Mouse (Mus musculus): ENCODE data around the gene Zfp341. TPM values are rescaled to one million over a fixed set of nuclear protein-coding genes. Genes with fewer than 3 reads are reported as not detected.

The Zfp341 gene
- polyA plus RNA-seq, 3 experiments from 2014 or later: 0.59 to 0.88 TPM; not detected in 1

GRCm38 (mm10) chr2:154589051-154589450 is 24.0 kb upstream of the Zfp341 start:
- ATAC-seq: no peak

DNA sequence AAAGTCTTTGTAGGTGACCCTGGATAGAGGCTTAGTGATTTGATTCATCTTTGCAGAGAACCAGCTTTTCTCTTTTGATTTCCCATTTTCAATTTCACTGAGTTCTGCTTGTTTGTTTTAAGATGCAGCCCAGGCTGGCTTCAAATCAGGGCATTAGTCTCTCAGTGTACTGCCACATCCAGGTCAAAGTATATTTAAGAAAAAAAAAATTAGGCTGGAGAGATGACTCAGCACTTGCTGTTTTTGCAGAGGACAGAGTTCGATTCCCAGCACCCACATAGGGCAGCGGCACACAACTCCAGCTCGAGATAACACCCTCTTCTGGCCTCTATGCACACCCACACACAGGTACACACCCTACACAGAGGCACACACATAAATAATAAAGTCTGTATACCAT is 21.9 kb upstream of the Zfp341 start:
- no peak for ATAC-seq

DNA sequence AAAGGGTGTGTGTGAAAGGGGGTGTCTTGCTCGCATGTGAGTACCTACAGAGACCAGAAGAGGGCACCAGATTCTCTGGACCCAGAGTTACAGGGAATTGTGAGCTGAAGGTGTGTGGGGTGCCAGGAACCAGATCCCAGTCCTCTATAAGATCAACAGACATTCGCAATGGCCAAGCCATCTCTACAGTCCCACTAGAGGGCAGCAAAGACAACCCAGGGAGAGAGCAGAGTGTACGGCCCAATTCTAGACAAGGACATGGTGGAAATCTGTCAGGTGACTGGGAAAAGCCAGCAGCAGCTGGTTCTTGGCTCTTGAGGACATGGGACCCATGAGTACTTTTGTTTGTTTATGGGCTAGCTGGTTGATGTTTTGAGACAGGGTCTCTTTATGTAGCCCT is 20.1 kb upstream of the Zfp341 start:
- ATAC-seq: peak; percentile 38

DNA sequence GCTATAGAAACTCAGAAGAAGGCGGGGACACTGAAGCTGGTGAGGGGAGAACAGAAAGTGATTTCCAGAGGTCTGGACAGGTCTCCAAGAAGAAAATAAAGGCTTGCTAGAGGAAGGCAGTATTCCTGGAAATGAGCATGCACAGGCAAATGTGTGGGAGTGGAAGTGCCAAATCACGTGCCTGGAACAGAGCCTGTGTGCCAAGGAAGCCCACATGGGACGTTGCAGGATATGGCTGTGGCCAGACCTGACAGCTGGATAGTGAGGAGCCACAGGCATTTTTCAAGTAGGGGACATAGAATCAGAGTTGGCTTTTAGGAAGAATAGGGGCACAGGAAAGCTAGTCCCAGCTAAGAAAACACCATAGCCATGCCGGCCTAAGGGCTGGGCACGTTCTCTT is 17.3 kb upstream of the Zfp341 start:
- no peak for ATAC-seq

- ATAC-seq: no peak
Measured at GRCm38 (mm10) chr2:154597399-154597798, 15.7 kb upstream of the Zfp341 start.

DNA sequence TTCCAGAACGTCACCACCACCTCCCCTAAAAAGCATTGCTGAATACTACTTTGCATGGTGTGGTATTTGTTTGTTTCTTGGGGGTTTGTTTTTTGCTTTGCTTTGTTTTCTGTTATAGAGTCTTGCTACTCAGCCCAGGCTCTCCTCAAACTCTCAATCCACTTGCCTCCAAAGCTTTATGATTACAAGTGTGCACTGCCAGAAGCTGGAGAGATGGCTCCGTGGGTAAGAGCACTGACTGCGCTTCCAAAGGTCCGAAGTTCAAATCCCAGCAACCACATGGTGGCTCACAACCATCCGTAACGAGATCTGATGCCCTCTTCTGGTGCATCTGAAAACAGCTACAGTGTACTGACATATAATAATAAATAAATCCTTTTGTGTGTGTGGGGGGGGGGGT is 12.5 kb upstream of the Zfp341 start:
- no peak for ATAC-seq

- ATAC-seq: no peak
Measured at GRCm38 (mm10) chr2:154601324-154601723, 11.8 kb upstream of the Zfp341 start.

GRCm38 (mm10) chr2:154603007-154603637 is 10.0 kb upstream of the Zfp341 start:
- peak; percentile 45 for ATAC-seq

DNA sequence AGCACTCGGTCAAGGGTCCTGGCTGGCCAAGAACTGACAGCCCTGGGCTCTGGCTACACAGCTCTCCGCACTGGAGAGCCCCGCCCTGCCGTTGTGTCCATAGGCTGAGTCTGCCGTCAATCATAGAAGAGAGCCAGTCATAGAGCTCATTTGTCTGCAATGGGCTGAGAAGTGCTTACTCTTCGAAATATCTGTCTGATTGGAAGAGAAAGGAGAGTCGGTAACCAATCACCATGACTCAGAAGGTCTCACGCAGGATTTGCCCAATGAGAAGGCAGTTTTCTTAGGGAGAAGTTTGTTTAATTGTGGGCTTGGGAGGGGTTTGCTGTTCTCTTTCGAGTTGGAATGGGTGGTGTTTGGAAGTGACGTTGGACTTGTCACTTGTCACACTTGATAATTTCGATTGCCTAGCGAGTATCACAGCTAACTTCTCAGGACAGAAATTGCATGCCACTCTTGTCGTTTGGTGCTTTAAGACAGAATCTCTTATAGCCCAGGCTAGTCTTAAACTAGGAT is 9.4 kb upstream of the Zfp341 start, which contains the start of gene Pxmp4:
TSS of gene Pxmp4 (minus strand) at position 71 of the 516 bp plus-strand sequence.
- peak; percentile 99 for ATAC-seq

DNA sequence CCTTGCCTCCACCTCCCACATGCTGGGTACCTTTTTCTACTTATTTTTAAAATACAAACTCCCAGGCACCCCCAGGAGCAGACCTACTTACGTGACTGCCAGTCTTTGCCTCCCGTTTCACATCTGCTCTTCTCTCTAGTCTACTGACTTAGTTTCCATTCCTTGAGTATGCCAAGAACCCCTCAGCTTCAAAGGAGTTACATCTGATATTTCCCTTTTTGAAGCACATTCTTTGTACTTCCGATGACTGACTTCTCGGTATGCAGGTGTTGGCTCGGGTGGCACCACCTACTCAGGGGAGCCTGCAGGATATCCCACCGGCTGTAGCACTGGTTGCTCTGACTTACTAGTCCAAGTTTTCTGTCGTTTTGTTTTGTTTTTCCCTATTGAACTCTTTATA is 8.9 kb upstream of the Zfp341 start:
- peak; percentile 3 for ATAC-seq

DNA sequence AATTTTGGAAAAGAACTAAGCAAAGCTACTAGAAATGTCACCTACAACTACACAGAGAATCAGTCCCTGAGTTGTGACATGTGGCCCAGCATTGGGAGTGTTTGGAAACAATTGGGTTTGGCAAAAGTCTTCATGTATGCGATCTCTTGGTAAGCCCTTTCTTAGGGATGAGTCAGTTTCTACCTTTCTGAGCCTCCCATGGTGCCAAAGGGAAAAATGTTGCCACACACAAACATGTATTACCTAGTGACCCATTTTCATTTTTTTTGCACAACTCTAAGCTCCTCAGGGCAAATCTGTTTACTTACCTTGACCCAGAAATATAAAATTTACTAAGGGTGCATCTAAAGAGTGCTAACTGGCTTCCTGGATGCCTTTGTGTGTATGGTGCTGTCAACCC is 6.1 kb upstream of the Zfp341 start:
- ATAC-seq: no peak

GRCm38 (mm10) chr2:154609050-154609767 is 3.9 kb upstream of the Zfp341 start:
- ATAC-seq: no peak

DNA sequence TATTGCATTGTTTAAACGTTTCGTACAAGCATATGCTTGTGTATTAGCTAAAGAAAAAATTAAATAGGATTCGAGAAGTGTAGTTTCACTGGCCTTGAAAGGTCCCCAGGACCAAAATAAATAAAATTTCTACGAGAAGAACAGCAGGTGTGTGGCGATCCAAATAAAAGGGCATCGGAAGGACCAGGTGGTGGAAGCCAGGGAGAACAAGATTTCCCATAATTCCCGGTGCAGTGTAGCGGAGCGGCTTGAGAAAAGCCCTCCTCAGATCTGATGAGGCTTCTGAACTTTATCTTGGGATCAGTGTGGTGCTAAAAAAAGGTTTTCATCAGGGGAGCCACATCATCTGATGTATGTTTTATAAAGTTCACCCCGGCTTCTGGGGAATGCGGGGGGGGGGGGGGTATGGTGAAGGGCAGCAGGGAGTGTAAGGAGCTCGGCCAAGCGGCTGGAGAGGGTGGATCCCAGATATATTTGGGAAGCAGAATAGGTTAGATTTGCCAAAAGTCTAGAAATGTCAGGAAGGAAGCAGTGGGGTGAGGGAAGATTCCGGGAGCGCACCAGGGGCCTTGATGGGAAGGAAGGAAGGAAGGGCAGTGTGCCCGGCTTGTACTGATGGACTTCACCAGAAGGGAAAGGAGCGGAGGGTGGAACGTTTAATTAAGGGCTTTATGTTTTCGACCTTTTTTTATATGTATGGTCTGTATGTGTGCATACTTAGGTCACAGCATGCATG is 1.9 kb downstream of the Zfp341 start:
- ATAC-seq: no peak

GRCm38 (mm10) chr2:154615674-154616073 is 2.6 kb downstream of the Zfp341 start:
- peak; percentile 58 for ATAC-seq

DNA sequence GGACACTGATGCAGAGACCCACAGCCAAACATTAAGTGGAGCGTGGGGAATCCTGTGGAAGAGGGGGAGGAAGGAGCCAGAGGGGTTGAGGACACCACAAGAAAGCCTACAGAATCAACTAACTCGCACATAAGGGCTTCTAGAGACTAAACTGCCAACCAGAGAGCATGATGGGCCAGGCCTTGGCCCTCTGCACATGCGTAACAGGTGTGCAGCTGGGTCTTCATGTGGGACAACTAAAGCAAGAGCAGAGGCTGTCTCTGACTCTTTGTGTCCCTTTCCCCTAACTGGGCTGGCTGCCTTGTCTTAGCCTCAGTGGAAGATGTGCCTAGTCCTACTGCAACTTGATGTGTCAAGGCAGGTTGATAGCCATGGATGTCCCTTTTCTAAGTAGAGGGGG is 4.0 kb downstream of the Zfp341 start:
- no peak for ATAC-seq

GRCm38 (mm10) chr2:154621684-154622083 is 8.6 kb downstream of the Zfp341 start:
- no peak for ATAC-seq

GRCm38 (mm10) chr2:154624137-154624536 is 11.0 kb downstream of the Zfp341 start:
- no peak for ATAC-seq

DNA sequence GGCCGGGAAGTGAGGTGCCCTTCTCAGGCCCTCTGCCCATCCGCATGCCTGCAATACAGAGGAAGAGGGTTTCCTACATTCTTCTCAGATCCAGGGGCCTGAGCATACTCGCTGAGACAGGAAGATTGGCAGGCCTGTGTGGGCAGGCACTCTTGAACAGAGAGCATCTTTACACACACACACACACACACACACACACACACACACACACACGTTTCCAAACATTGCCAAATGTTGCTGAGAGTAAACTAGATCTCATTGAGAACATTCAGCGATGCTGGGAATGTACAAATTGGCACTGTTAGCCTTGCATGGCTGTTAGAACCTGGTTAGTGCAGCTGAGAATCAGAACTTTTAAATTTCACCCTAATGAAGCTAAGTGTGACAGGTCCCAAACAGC is 17.4 kb downstream of the Zfp341 start:
- no peak for ATAC-seq

- no peak for ATAC-seq
Measured at GRCm38 (mm10) chr2:154632203-154632780, 19.2 kb downstream of the Zfp341 start.

- no peak for ATAC-seq
Measured at GRCm38 (mm10) chr2:154633039-154633742, 20.1 kb downstream of the Zfp341 start.

- ATAC-seq: no peak
Measured at GRCm38 (mm10) chr2:154633876-154634644, 21.0 kb downstream of the Zfp341 start.

DNA sequence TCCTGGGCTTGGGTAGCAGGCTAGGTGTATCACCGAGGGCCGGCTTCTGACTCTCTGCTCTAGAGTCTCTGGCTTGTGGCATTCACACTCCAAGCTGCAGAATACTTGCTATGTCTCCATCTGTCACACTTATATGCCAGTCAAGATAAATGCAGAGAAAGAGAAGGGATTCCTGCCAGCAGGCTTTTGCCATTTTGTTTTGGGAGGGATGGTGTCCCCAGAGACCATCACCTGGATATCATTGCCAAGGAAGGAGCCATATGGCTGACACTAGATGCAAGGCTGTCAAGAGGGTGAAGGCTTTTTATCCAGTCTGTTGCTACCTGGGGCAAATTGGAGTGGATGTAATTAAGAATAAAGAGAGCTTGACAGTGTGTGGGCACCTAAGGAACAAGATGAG is 22.7 kb downstream of the Zfp341 start:
- no peak for ATAC-seq
